Mouse (Mus musculus) liver, embryonic 14.5 days (tissue): ENCODE measurements around the gene Krt83.
A peak's percentile ranks its signal among the peaks of the same experiment; 100 is the strongest.

Experiments
- CTCF ChIP-seq: IDR thresholded peaks from 2 replicates; pipeline ENCODE4 v1.5.1; 2016; ENCODE audit warnings: antibody characterized with exemption, low read depth, control low read depth
- EP300 ChIP-seq: IDR thresholded peaks from 2 replicates; pipeline ENCODE4 v1.6.1; 2016; ENCODE audit warnings: antibody characterized with exemption, low read depth

DNA sequence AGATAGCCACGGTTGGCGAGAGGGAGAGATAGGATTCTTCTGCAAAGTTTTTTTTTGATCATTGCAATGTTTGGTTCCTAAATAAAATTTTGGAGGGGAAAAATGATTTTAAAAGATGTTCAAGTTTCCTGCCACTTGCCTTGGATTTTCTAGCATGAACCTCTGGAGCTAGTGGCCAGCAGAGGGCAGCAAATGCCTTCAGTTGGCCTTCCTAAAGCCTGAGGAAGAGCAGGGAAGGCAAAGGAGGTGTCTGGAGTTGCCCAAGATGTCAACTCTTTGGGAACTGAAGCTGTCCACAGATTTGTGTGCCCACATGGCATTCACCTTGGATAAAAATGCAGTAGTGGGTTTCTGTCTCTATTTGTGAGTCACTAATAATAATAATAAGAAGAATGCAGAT is 28.5 kb upstream of the Krt83 start:
- TF ChIP-seq CTCF (peak; percentile 70), EP300 (no peak)
